In the genomic region with DNA sequence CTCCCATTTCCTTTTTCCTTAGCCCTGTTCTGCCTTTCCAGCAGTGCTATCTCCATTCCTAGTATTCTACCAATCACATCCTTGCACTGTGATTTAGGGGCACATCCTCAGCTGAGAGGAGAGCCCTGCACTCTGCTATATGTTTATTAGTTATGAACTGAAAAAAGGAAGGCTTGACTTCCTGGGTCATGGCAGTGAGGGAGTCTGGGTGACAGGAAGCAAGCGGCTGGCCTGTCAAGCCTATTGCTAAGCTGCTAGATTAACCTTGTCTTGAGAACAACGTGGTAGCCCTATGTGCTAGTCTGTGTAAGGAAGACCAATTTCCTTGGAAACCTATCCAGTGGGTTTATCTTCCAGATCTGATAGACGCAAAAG, we compare ENCODE assay signal across 8 mouse cellular contexts. TPM values are rescaled to one million over a fixed set of nuclear protein-coding genes. Genes with fewer than 3 reads are reported as not detected.
DNase-seq lines count a peak whose midpoint lies in the region; ATAC-seq and TF ChIP-seq lines count a peak whose summit lies in the region.

No protein-coding gene starts in this region.

- peak; percentile 88 for ATAC-seq in neural tube, embryonic 14.5 days (ENCODE audit: low read depth)

- H3ac ChIP-seq in C2C12 (ENCODE audit: control insufficient read depth, insufficient read length, low read depth), result peak overlapping the region; percentile 25

- H3K4me2 ChIP-seq in neural tube, embryonic 14.5 days (ENCODE audit: low read depth, low read length), result peak overlapping the region; percentile 49

- TF ChIP-seq CTCF in C2C12 (IDR thresholded peaks at IDR 0.05; ENCODE audit: control insufficient read depth, insufficient read depth, insufficient read length), result no peak
- TF ChIP-seq CTCF in layer of hippocampus, adult 2 months (conservative IDR thresholded peaks at IDR 0.05), result no peak

- no peaks in the 10 kb centered on the region for H3K9me3 ChIP-seq in neural tube, embryonic 14.5 days (ENCODE audit: control insufficient read depth, low read length)

- H3K9ac ChIP-seq in neural tube, embryonic 14.5 days (replicated peaks; ENCODE audit: low read depth, low read length), result peak overlapping the region; percentile 50

- H3K27me3 ChIP-seq in C2C12 (ENCODE audit: control insufficient read depth, insufficient read depth, insufficient read length), result no peaks in the 10 kb centered on the region
- H3K27me3 ChIP-seq in neural tube, embryonic 14.5 days (ENCODE audit: control insufficient read depth, insufficient read depth, low read length), result no peaks in the 10 kb centered on the region

- no peaks in the 10 kb centered on the region for H3K4me1 ChIP-seq in neural tube, embryonic 14.5 days (ENCODE audit: control insufficient read depth, insufficient read depth, low read length)

- no peaks in the 10 kb centered on the region for H3K36me3 ChIP-seq in C2C12 (ENCODE audit: control insufficient read depth, insufficient read depth)
- no peaks in the 10 kb centered on the region for H3K36me3 ChIP-seq in neural tube, embryonic 14.5 days (ENCODE audit: control insufficient read depth, insufficient read depth, low read length)

- WGBS in neural tube, embryonic 14.5 days, result 8% methylated on average over 3 of the region's 3 CpGs

- intact Hi-C loops in heart, postnatal 10 days (cut with DNase I), result loop anchor here (1.0 to 5.0 kb wide), 2 partner anchors 33 to 39 kb away; no protein-coding TSS in a partner anchor

- peaks cover 6% of the 10 kb centered on the region for H3K79me3 ChIP-seq in C2C12 (ENCODE audit: low read depth)

- H3K4me3 ChIP-seq in C2C12 (ENCODE audit: insufficient read depth, poor library complexity, severe bottlenecking), result peak overlapping the region; percentile 35
- peak overlapping the region; percentile 65 for H3K4me3 ChIP-seq in layer of hippocampus, adult 2 months
- H3K4me3 ChIP-seq in neural tube, embryonic 14.5 days (ENCODE audit: low read depth, low read length), result peak overlapping the region; percentile 45

- peak overlapping the region; percentile 83 for H3K27ac ChIP-seq in layer of hippocampus, adult 2 months
- H3K27ac ChIP-seq in neural tube, embryonic 14.5 days (ENCODE audit: low read depth, low read length), result peak overlapping the region; percentile 79

- peaks cover 21% of the 10 kb centered on the region for H3K79me2 ChIP-seq in C2C12 (ENCODE audit: control insufficient read depth, insufficient read depth)

- DNase-seq in T-cell, adult 2 months (ENCODE audit: low spot score), result peak; percentile 46
- peak; percentile 8 for DNase-seq in embryo, embryonic 9.5 days (ENCODE audit: extremely low spot score)
- peak; percentile 23 to 38 for DNase-seq in heart, postnatal 10 days
- DNase-seq in layer of hippocampus, adult 2 months (ENCODE audit: low spot score in 2 of 2), result peak; percentile 7 to 10
- DNase-seq in lung, adult 18-20 months, result peak; percentile 3 to 5
- peak; percentile 27 for DNase-seq in thymus, postnatal 4 days

TF ChIP-seq in C2C12, 6 proteins besides CTCF, POLR2A, EP300 and RAD21:
- TF ChIP-seq FOSL1 (IDR thresholded peaks at IDR 0.05; ENCODE audit: insufficient read depth, low read length, poor library complexity, severe bottlenecking), result no peak

RNA-seq across cellular contexts. Expression of a gene that starts 0.6 kb away (rescaled TPM):
- polyA plus RNA-seq in C2C12 (2012; fragmentation: generic; extraction: Trizol), result 16.1 TPM
- 10 to 100 TPM; 41.6 to 42.8 TPM for total RNA-seq in heart, postnatal 10 days (2021)
- total RNA-seq in layer of hippocampus, adult 2 months (2021), result 10 to 100 TPM; 83.9 to 92.8 TPM
- polyA plus RNA-seq in neural tube, embryonic 14.5 days (2014; fragmentation: Nextera tagmentation; extraction: Ambion mirVana), result 217 and 235 TPM in 2 replicates

RNA-seq across cellular contexts. Expression of a gene that starts 25.0 kb away (rescaled TPM):
- 10.4 TPM for polyA plus RNA-seq in C2C12 (2012; fragmentation: generic; extraction: Trizol)
- total RNA-seq in heart, postnatal 10 days (2021), result 10 to 100 TPM; 17.3 to 19.3 TPM
- total RNA-seq in layer of hippocampus, adult 2 months (2021), result 10 to 100 TPM; 34.5 to 36.4 TPM
- 23.1 and 26.4 TPM in 2 replicates for polyA plus RNA-seq in neural tube, embryonic 14.5 days (2014; fragmentation: Nextera tagmentation; extraction: Ambion mirVana)

RNA-seq across cellular contexts. Expression of a gene that starts 33.9 kb away (rescaled TPM):
- 8.4 TPM for polyA plus RNA-seq in C2C12 (2012; fragmentation: generic; extraction: Trizol)
- 10 to 100 TPM; 10.5 to 11.4 TPM for total RNA-seq in heart, postnatal 10 days (2021)
- 10 to 100 TPM; 22.4 to 25.3 TPM for total RNA-seq in layer of hippocampus, adult 2 months (2021)
- 31.5 and 35.5 TPM in 2 replicates for polyA plus RNA-seq in neural tube, embryonic 14.5 days (2014; fragmentation: Nextera tagmentation; extraction: Ambion mirVana)

Comparison
In these comparisons a context has a peak if more than half of its experiments do, and no peak if none do; other contexts are left out.
1. Peak in every context shown above with its lines: DNase-seq, ATAC-seq, H3K4me3 ChIP-seq and H3K27ac ChIP-seq.